Mouse (Mus musculus) kidney, embryonic 15.5 days (tissue): ENCODE measurements around the gene Ankrd52. TPM values are rescaled to one million over a fixed set of nuclear protein-coding genes. Genes with fewer than 3 reads are reported as not detected.

Experiments
- ATAC-seq: fragments of 200-750 bp; cut with Nextera tagmentation; replicated peaks from 2 replicates; pipeline ENCODE4 v1.8.0; 2017; ENCODE audit warnings: moderate TSS enrichment; ENCODE audit not compliant: low FRiP score
- H3K27ac ChIP-seq: fragments of 300-500 bp; sonication (generic); 2 replicates; pipeline ENCODE4 v1.5.1; 2015; ENCODE audit warnings: mild to moderate bottlenecking, inconsistent platforms
- H3K27me3 ChIP-seq: fragments of 300-500 bp; sonication (generic); 2 replicates; pipeline ENCODE4 v1.6.1; 2015; ENCODE audit warnings: inconsistent platforms
- H3K36me3 ChIP-seq: fragments of 300-500 bp; sonication (generic); 2 replicates; pipeline ENCODE4 v1.6.1; 2015; ENCODE audit warnings: inconsistent platforms
- H3K4me1 ChIP-seq: fragments of 300-500 bp; sonication (generic); 2 replicates; pipeline ENCODE4 v1.6.1; 2015; ENCODE audit warnings: inconsistent platforms
- H3K4me2 ChIP-seq: fragments of 300-500 bp; sonication (generic); 2 replicates; pipeline ENCODE4 v1.6.1; 2015; ENCODE audit warnings: moderate library complexity, mild to moderate bottlenecking, inconsistent platforms
- H3K4me3 ChIP-seq: fragments of 300-500 bp; sonication (generic); replicated peaks from 2 replicates; pipeline ENCODE4 v1.5.1; 2015; ENCODE audit warnings: mild to moderate bottlenecking, inconsistent platforms
- H3K9ac ChIP-seq: fragments of 300-500 bp; sonication (generic); 2 replicates; pipeline ENCODE4 v1.6.1; 2015; ENCODE audit warnings: mild to moderate bottlenecking, inconsistent platforms
- H3K9me3 ChIP-seq: fragments of 300-500 bp; sonication (generic); replicated peaks from 2 replicates; pipeline ENCODE4 v1.6.1; 2016; ENCODE audit warnings: inconsistent platforms
- WGBS: fragments of 180-500 bp; shearing (Covaris S2); methylation state at CpG from one replicate; pipeline ENCODE4 v1.1.7; 2015; ENCODE audit warnings: mixed read lengths; 5-methylcytosine and 5-hydroxymethylcytosine counted together
- polyA plus RNA-seq: library from polyadenylated mRNA; unstranded; fragments of >200 nt; fragmentation: Nextera tagmentation; extraction: Ambion mirVana; gene quantifications from 2 replicates; pipeline ENCODE4 v1.2.1, GENCODE M21; 2015

Ankrd52 gene
- polyA plus RNA-seq, 1 experiment from 2014 or later = 13.6 TPM

DNA sequence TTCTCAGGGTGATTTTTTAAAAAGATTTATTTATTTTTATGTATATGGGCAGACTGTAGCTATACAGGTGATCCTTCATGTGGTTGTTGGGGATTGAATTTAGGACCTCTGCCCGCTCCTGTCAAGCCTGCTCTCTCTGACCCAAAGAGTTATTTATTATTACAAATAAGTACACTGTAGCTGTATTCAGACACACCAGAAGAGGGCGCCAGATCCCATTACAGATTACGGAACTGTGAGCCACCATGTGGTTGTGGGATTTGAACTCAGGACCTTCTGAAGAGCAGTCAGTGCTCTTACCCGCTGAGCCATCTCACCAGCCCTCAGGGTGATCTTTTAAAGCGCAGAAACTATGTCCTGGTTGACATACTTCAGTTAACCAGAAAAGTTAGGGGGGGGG lies 4.8 kb upstream of the Ankrd52 start:
- ATAC-seq = no peak
- H3K4me1 ChIP-seq = peaks cover 26% of the 10 kb centered on the region
- H3K36me3 ChIP-seq = no peaks in the 10 kb centered on the region
- no peak overlapping the region for H3K4me3 ChIP-seq
- no peak overlapping the region for H3K4me2 ChIP-seq
- 76% methylated on average over 5 of the region's 5 CpGs for WGBS
- H3K27me3 ChIP-seq = no peaks in the 10 kb centered on the region
- no peak overlapping the region for H3K27ac ChIP-seq
- H3K9ac ChIP-seq = no peak overlapping the region
- no peaks in the 10 kb centered on the region for H3K9me3 ChIP-seq

DNA sequence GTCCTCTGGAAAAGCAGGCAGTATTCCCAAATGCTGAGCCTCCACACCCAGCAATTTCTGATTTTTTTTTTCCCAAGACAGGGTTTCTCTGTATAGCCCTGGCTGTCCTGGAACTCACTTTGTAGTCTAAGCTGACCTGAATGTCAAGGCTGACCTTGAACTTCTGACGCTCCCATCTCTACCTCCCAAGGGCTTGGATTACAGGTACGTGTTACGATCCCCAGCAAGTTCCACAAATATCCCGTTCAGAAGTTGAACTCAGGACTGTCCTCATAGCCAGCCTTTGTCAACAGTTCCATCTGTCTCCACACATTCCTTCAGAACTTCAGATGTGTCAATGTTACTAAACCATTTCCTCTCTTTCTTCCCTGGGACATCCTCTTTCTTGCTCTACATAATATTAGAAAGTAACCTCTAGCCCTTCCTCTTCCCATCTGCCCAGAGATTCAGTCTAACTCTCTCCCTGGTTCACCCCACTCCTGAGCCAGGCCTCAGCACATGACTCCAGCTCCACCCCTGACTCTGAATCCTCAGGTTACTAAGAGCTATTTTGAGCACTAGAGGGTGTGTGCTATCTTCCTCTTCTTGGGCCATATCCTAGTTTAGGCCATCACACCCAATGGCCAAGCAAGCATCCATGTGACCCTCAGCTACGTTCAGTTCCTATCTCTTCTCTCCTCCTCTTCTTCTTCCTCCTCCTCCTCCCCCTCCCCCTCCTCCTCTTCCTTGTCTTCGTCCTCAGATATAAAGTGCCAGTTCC lies 3.7 kb upstream of the Ankrd52 start:
- Histone ChIP-seq H3K4me3 (no peak overlapping the region), H3K36me3 (no peaks in the 10 kb centered on the region), H3K4me2 (no peak overlapping the region), H3K27me3 (no peaks in the 10 kb centered on the region), H3K9ac (no peak overlapping the region), H3K4me1 (peaks cover 24% of the 10 kb centered on the region), H3K9me3 (no peaks in the 10 kb centered on the region), H3K27ac (peak overlapping the region; percentile 1; the same call in 1 of the 2 replicates)
- WGBS = 69% methylated on average over 6 of the region's 6 CpGs
- ATAC-seq = no peak

DNA sequence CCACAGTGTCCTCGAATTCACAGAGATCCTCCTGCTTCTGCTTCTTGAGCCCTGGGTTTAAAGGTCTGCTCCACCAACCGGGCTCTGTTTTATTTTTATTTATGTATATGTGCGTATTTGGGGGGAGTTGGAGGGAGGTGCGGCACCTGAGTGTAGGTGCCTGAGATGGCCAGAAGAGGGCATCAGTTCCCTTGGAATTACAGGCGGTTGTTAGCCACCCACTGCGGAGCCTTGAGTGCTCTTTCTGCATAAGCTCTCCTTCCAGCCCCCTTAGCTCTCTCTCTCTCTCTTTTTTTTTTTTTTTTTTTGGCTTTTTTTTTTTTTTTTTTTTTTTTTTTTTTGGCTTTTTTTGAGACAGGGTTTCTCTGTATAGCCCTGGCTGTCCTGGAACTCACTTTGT lies 2.5 kb upstream of the Ankrd52 start:
- H3K27ac ChIP-seq = no peak overlapping the region
- H3K4me3 ChIP-seq = no peak overlapping the region
- H3K27me3 ChIP-seq = no peaks in the 10 kb centered on the region
- no peak overlapping the region for H3K9ac ChIP-seq
- peaks cover 32% of the 10 kb centered on the region for H3K4me1 ChIP-seq
- 78% methylated on average over 6 of the region's 6 CpGs for WGBS
- ATAC-seq = no peak
- no peaks in the 10 kb centered on the region for H3K9me3 ChIP-seq
- H3K4me2 ChIP-seq = no peak overlapping the region
- H3K36me3 ChIP-seq = peaks cover 11% of the 10 kb centered on the region

DNA sequence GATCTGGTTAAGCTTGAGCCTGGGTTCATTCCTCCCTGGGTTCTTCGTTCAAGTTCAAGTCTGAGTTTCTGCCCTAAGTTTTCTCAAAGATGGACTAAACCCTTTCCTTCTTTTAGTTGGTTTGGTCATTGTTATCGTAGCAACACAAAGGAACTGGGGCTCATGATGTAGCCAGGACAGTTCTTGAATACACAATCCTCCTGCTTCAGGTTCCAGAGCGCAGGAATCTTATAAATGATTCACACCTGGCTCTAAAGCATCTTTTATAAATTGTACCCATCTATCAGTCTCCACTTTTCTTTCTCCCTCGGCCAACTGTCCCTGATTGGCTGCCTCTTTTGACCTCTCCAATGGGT lies 838 bp upstream of the Ankrd52 start:
- peak overlapping the region; percentile 74 for H3K4me3 ChIP-seq
- peaks cover 28% of the 10 kb centered on the region for H3K36me3 ChIP-seq
- H3K4me1 ChIP-seq = peaks cover 28% of the 10 kb centered on the region
- WGBS = 48% methylated on average over 4 of the region's 4 CpGs
- peak overlapping the region; percentile 92 for H3K9ac ChIP-seq
- peak overlapping the region; percentile 96 for H3K27ac ChIP-seq
- no peak for ATAC-seq
- H3K4me2 ChIP-seq = peak overlapping the region; percentile 85
- H3K9me3 ChIP-seq = no peaks in the 10 kb centered on the region
- no peaks in the 10 kb centered on the region for H3K27me3 ChIP-seq

DNA sequence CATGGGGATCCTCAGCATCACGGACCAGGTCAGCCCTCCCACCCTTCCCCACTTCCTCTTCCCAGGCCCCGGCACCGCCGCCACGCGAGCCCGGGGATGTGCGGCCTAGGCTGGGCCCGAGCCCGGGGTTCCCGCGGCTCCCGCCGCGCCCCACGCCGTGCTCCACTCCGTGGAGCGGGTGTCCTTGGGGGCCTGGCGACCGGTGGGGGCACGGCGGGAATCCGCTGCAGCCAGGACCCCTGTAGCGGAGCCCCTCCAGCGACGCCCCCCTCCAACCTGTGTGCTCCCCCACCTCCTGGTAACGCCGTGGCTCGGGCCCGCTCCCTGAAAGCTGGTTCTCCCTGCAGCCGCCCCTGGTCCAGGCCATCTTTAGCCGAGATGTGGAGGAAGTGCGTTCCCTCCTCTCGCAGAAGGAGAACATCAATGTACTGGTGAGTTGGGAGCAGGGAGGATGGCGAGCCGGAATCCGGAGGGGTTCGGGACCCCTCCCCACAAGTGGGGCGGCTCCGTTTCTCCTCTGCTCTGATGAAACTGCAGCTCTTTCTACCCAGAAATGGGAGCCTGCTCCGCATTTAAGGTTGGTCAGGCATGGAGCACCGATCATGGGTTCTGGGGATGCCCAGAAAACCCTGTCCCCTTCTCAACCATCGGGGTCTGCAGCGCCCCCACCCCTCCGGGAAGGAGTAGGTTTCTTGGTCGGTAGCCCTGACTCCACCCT lies 466 bp downstream of the Ankrd52 start:
- peak overlapping the region; percentile 74 for H3K4me3 ChIP-seq
- peak overlapping the region; percentile 85 for H3K4me2 ChIP-seq
- H3K36me3 ChIP-seq = peaks cover 41% of the 10 kb centered on the region
- H3K27ac ChIP-seq = peak overlapping the region; percentile 96
- ATAC-seq = peak; percentile 77
- H3K9ac ChIP-seq = peak overlapping the region; percentile 92
- peaks cover 28% of the 10 kb centered on the region for H3K4me1 ChIP-seq
- no peaks in the 10 kb centered on the region for H3K9me3 ChIP-seq
- H3K27me3 ChIP-seq = no peaks in the 10 kb centered on the region
- WGBS = 0% methylated on average over 47 of the region's 47 CpGs

DNA sequence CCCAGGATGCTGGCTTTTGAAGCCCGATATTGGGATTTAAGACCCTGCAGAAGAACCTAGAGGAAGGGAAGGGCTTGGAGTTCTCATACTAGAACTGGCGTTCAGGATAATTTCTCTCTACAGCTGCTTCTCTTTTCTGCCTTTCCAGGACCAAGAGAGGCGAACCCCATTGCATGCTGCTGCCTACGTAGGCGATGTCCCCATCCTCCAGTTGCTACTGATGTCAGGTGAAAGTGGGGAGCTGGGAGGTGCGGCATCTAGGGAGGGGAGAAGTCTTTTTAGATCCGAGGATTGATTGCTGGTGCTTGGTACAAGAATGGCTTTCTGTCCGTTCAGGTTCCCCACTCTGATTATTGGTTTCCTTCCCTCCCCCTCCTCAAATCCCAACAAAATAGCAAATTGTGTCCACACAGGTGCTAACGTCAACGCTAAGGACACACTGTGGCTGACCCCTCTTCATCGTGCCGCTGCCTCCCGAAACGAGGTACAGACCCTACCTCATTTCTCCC lies 1.1 kb downstream of the Ankrd52 start:
- Histone ChIP-seq H3K4me1 (peaks cover 28% of the 10 kb centered on the region), H3K27ac (peak overlapping the region; percentile 96), H3K9ac (peak overlapping the region; percentile 92), H3K9me3 (no peaks in the 10 kb centered on the region), H3K36me3 (peaks cover 47% of the 10 kb centered on the region), H3K4me3 (peak overlapping the region; percentile 74), H3K27me3 (no peaks in the 10 kb centered on the region), H3K4me2 (peak overlapping the region; percentile 85)
- WGBS = 51% methylated on average over 14 of the region's 14 CpGs
- no peak for ATAC-seq

DNA sequence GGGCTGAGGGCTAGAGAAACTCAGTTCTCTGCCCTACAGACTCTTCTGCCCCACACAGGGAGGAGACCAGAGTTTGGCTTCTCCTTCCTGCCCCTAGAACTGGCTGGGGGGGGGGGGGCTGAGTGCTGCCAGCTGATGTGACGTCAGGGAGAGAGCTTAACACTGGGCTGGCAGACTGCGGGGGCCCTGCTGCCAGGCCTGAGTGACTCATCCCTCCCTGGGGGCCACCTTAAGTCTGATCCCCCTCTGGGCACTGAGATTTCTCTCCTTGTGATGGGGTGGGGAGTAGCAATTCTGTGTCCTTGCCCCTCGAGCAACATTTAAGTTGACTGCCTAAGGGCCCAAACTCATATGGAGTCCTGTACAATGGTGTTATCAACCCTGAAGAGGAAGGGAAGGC lies 1.5 kb downstream of the Ankrd52 start:
- Histone ChIP-seq H3K4me2 (peak overlapping the region; percentile 85), H3K4me1 (peaks cover 28% of the 10 kb centered on the region), H3K4me3 (peak overlapping the region; percentile 74), H3K27me3 (no peaks in the 10 kb centered on the region), H3K27ac (no peak overlapping the region), H3K9ac (peak overlapping the region; percentile 92; the same call in 1 of the 2 replicates), H3K36me3 (peaks cover 52% of the 10 kb centered on the region), H3K9me3 (no peaks in the 10 kb centered on the region)
- ATAC-seq = no peak
- 71% methylated on average over 3 of the region's 3 CpGs for WGBS

DNA sequence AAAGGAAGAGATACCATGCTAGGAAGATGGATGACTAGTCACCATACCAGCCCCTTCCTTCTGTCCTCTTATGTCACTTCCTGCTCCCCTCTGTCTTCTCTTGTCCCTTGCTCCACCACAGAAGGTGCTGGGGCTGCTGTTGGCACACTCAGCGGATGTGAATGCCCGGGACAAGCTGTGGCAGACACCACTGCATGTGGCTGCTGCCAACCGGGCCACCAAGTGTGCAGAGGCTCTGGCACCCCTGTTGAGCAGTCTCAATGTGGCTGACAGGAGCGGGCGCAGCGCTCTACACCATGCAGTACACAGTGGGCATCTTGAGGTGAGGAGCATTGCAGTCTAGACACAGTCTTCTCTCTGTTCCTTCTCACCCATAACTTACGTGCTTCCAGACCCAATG lies 2.3 kb downstream of the Ankrd52 start:
- Histone ChIP-seq H3K9me3 (no peaks in the 10 kb centered on the region), H3K4me2 (no peak overlapping the region), H3K27ac (no peak overlapping the region), H3K9ac (no peak overlapping the region; the same call in 1 of the 2 replicates), H3K27me3 (no peaks in the 10 kb centered on the region), H3K4me3 (0 out of 2 replicates have a peak overlapping the region, but pooled peaks have one; percentile 74), H3K36me3 (peaks cover 60% of the 10 kb centered on the region), H3K4me1 (peaks cover 28% of the 10 kb centered on the region)
- 97% methylated on average over 7 of the region's 7 CpGs for WGBS
- ATAC-seq = no peak

DNA sequence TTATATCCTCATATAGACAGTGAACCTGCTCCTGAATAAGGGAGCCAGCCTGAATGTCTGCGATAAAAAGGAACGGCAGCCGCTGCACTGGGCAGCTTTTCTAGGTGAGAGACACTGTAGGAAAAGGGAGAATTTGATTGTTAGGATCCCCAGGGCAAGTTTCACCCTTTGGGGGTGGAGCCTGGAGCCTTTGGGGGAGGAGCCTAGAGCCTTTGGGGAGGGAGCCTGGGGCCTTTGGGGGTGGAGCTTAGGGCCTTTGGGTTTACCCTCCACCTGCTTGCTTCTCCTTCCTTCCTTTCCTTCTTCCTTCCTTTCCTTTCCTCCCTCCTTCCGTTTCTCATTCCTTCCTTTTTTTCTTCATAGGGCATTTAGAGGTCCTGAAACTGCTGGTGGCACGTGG lies 3.6 kb downstream of the Ankrd52 start:
- WGBS = 91% methylated on average over 5 of the region's 5 CpGs
- H3K9me3 ChIP-seq = no peaks in the 10 kb centered on the region
- no peaks in the 10 kb centered on the region for H3K27me3 ChIP-seq
- ATAC-seq = no peak
- no peak overlapping the region for H3K27ac ChIP-seq
- no peak overlapping the region for H3K4me2 ChIP-seq
- H3K4me3 ChIP-seq = no peak overlapping the region
- peaks cover 28% of the 10 kb centered on the region for H3K4me1 ChIP-seq
- peaks cover 73% of the 10 kb centered on the region for H3K36me3 ChIP-seq
- no peak overlapping the region for H3K9ac ChIP-seq

DNA sequence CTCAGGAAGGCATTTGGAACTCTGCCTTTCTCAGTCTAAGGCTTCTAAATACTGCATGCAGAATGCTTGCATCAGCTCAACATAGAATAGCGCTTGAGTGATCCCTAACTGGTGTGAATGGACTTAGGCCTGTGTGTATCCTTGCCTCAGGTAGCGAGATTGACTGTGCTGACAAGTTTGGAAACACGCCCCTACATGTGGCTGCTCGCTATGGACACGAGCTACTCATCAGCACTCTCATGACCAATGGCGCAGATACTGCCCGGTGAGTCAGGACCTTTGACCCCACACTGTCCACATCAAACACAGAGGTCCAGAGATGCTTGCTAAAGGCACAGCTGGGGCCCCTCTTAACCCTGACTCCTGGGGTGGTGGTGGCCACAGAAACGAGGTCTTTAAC lies 5.6 kb downstream of the Ankrd52 start:
- no peak overlapping the region for H3K4me2 ChIP-seq
- H3K36me3 ChIP-seq = peaks cover 92% of the 10 kb centered on the region
- H3K4me1 ChIP-seq = peaks cover 19% of the 10 kb centered on the region
- H3K9ac ChIP-seq = no peak overlapping the region
- WGBS = 87% methylated on average over 8 of the region's 8 CpGs
- H3K4me3 ChIP-seq = no peak overlapping the region
- no peak for ATAC-seq
- H3K9me3 ChIP-seq = no peaks in the 10 kb centered on the region
- no peaks in the 10 kb centered on the region for H3K27me3 ChIP-seq
- H3K27ac ChIP-seq = no peak overlapping the region

DNA sequence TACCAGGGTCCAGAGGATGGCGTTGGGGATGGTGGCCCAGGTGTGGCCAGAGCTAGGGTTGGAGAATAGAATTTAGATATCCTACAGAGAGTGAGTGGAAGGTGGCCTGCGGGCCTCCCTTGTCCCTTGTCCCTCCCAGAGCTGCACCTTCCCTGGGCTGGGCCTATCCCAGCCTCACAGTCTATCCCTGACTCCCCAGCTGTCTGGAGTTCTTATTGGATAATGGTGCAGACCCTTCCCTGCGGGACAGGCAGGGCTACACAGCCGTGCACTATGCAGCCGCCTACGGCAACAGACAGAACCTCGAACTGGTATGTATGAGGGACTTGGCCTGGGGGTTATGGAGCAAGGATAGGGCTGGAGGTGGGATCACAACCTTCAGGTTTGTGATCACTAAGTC lies 9.0 kb downstream of the Ankrd52 start:
- Histone ChIP-seq H3K27ac (no peak overlapping the region), H3K27me3 (no peaks in the 10 kb centered on the region), H3K9me3 (no peaks in the 10 kb centered on the region), H3K4me3 (no peak overlapping the region), H3K4me2 (no peak overlapping the region), H3K9ac (no peak overlapping the region), H3K4me1 (no peaks in the 10 kb centered on the region), H3K36me3 (peaks cover 100% of the 10 kb centered on the region)
- 92% methylated on average over 7 of the region's 7 CpGs for WGBS
- no peak for ATAC-seq

DNA sequence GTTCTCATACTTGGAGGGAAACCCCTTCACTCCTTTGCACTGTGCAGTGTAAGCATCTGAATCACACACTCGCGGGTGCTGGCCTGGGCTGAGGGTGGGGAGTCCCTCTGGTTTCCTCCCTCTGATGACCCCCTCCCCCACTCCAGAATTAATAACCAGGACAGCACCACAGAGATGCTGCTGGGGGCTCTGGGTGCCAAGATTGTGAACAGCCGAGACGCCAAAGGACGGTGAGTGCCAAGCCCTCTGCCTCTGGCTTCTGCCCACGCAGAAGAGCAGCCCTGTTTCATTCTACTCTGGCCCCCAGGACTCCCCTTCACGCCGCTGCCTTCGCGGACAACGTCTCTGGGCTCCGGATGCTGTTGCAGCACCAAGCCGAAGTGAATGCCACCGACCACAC lies 12.0 kb downstream of the Ankrd52 start:
- no peaks in the 10 kb centered on the region for H3K9me3 ChIP-seq
- no peak overlapping the region for H3K4me3 ChIP-seq
- H3K9ac ChIP-seq = no peak overlapping the region
- H3K4me2 ChIP-seq = no peak overlapping the region
- no peak for ATAC-seq
- H3K36me3 ChIP-seq = peaks cover 100% of the 10 kb centered on the region
- H3K27me3 ChIP-seq = no peaks in the 10 kb centered on the region
- H3K27ac ChIP-seq = no peak overlapping the region
- 0 out of 2 replicates have a peak, but pooled peaks cover 5% of the 10 kb centered on the region for H3K4me1 ChIP-seq
- WGBS = 90% methylated on average over 14 of the region's 14 CpGs
